Mouse (Mus musculus) ZHBTc4 (cell line): Measurements from ENCODE around the gene Gm20388.

Source experiments
- DNase-seq: peaks from one replicate; pipeline ENCODE4 v3.0.0-alpha.2; 2011; ENCODE audit warnings: low read depth, low spot score

The Gm20388 gene

DNA sequence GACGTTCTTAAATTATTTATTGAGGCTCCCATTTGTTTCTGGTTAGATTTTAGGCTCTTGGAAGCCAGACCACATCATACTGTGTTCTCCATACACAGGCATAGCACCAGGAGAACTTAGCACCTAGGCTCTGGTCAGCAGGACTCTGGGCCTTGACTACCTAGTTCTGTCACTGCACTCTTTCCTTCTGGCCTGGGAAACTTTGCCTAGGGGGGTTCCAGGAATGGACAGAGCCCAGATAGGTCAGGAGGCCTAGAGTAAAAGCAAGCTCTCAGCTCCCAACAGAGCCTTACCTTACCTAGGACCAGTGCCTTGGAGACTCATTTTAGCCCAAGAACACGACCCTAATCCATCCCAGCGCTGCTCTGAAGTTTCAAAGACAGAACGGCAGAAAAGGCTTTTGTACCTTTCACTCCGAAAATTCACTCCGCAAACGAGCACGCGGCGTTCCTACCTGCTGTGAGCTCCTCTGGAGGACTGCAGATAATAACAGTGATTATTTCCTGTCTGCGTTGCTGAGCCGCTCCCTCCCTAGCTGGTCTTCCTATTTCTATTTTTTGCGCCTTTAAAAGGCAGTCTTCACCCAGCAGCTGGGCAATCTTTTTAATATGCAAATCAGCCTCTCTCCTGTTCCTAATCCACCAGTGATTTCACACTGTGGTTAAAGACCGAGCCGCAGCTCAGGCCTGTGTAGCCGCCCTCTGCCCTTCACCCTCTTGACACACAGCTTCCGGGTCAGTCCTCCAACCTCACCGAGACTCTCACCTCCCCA is 3843.1 kb downstream of the Gm20388 start:
- DNase-seq, result peak; percentile 65

DNA sequence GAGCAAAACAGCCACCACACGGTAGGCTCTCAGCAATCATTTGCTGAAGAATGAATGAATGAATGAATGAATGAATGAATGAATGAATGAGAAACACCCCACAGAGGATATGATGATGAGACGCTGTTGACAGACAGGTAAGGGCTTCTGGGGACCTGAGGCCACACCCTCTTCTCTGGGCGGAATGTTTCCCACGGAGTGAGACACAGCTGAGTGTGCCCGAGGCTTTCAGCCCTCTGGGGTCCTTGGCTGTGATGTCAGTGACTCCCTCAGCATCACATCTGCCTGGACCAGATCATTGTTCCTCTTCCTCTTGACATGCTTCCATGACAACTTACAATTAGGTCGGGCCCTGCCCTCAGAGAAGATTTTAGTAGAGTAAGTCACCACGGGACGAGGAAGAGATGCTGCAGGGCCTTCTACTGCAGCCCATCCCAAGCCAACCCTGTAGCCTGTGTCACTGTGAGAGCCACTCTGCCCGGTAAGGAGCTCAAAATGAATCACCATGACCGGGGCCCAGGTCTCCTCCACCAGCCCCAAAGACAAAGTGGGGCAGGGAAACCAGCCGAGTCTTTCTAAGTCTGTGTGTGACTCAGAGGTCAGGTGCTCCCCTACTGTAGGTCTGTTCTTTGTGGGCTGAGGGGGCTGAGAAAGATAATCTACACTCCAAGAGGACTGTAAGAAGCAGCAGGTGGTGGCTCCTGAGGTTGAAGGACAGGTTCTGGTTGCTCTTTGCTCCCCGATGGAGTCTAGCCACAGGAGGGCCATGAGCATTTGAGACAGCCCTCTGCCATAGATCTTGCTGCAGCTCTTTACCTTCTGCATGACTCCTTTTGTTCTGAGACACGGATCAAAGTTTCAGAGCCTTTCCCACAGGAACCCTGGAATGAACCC is 3844.1 kb downstream of the Gm20388 start:
- DNase-seq, result no peak

DNA sequence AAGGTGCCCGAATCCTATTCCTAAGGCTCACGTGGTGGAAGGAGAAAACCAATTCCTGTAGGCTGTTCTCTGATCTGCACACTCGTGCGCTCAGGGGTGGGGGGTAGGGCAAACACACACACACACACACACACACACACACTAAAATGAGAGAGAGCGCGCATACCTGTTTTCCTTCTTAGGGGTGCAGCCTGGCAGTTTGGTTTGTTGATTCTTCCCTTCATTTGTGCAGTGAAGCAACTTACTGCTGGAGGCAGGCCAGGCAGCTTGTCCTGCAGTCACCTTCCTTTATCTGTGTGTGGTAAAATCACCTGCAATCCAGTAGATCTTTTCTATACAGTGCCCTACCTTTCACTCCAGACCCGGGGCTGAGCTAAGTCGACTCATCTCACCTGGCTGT is 3846.3 kb downstream of the Gm20388 start:
- DNase-seq, result no peak

DNA sequence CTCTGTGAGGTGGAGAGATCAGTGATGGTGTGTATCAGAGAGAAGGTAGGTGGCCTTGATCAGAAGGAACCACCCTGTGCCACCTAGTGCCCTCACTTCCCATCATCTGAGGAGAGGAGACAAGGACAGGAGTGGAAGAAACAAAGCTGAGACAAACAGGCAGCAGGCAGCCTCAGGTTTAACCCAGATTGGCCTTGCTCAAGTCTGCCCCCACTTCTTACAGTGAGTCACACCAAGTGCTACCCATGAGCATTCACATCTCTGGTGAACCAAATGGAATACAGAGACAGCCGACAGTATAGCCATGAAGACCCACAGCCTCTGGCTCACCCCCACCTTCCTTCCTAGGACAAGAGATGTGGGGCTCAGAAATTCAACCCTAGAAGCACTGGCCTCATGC is 3848.3 kb downstream of the Gm20388 start:
- no peak for DNase-seq

DNA sequence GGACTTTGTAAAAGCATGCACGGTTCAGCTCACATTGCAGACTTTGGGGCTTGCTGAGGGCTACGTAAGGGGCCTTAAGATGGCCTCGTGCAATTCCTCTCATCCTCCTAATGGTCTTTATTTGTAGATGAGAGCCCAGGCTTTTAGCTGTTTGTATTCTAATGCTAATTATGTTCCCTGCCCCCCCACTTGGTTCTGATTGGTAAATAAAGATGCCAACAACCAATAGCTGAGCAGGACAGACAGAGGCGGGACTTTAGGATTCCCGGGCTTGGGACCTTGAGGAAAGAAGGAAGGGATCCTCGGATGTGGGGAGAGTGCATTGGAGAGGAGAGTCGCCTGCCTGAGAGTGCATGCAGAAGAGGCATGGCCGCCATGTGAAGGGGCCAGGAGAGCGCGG is 3849.3 kb downstream of the Gm20388 start:
- DNase-seq, result peak; percentile 95

DNA sequence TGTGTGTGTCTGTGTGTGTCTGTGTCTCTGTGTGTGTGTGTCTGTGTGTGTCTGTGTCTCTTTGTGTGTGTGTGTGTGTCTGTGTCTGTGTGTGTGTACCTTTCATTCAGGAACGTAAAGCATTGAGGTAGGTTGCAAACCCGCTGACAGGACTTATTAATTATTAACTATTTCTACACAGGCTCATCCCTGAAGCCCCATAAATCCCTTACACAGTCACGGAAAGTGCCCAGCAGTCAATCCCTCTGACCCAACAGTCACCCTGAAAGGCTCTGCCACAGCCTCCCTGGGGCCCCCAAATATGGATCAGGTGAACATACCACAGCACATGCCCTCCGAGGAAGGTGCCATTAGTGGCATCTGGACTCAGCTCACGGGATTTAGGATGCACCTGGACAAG is 3849.9 kb downstream of the Gm20388 start:
- DNase-seq, result no peak

DNA sequence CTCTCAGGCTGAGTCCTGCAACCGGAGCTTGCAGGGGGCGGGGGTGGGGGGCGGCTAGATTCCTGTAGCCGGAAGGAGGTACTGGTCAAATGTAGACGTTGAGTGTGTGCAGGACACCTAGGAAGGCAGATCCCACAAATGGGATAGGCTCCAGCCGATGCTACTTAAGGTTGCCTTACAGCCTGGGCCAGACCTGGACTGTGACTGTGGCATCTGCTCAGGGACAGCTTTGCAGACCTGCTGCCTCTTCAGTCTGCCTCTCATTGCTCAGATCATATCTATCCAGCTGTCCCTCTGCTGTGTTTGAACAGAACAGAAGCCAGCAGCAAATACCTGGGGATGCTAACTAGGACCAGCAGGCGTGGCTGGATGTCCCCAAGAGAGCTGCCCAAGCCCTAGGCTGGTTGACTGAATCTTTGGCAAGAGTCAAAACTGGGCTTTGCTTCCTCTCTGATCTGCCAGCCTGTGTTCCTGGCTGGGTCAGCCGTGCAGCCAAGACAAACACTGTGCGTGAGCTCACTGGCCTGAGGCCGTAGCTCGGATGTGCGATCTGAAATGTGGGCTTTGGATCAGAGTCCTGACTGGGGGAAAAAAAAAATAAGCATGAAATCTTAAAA is 3850.7 kb downstream of the Gm20388 start:
- DNase-seq, result peak; percentile 58

DNA sequence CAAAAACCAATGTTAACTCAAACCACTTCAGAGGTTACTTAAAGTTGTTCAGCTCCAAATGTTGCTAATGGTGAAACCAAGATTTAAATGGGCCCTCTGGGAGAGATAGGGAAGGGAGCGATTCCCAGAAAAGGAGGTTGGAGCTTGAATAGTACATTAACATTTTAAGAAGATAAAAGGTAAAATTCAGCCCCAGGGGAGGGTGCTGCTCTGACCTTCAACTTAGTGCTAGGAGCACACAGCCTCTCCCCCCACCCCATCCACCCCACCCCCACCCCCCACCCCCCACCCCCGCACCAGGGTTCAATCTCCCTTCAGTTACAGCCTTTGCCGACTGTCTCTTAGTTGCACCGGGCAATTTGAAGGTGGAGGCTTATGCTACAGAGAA is 3851.2 kb downstream of the Gm20388 start:
- peak; percentile 71 for DNase-seq

DNA sequence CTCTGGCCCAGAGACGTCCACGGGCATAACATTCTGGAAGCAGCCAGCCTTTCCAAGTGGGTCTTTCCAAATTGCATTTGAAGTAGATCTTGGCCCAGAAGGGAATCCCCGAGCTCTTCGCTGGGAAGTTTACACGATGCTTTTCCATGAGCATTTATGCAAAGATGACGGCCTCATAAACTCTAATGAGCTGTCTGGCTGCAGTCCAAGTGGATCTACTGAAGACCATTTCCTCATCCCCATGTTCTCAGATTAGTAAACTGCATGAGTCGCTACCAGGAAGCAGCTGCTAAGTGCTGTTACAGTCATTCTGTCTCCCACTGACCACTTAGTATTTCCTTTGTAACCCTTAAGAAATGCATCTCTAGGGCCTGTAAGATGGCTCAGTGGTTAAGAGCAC is 3852.7 kb downstream of the Gm20388 start:
- no peak for DNase-seq

DNA sequence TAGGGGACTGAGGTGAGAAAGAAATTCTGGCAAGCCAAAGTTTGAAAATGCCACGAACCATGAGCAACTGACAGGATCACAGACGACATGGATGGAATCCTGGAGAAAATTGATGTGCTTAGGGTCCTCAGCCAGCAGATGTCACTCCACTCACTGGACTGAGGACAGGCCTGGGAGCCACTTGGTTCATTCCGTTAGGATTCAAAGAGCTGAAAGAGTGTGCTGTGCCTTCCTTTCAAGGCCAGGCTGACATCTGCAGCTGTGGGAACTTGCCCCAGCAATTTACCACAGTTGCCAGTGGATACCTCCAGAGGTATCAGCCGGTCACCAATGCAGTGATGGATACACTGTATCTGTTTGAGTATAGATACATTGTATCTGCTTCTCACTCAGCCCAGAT is 3854.0 kb downstream of the Gm20388 start:
- DNase-seq, result peak; percentile 72

DNA sequence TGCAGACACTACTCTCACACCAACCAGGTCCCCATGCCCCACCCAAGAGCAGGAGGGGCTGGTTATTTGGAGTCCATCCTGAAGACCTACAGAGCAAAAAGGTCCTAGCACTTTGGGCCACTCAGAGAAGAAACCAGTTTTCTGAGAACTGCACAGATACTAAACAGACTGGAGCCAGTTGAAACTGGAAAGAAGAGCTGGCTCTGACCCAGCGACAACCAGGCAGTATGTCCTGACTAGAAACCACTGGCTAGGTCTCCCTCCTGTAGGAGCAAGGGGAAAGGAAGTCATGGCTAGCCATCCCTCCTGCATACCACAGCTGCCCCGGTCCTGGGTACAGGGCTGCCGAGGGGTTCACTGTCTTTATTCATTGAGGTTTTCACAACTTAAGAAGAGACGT is 3855.9 kb downstream of the Gm20388 start:
- no peak for DNase-seq

DNA sequence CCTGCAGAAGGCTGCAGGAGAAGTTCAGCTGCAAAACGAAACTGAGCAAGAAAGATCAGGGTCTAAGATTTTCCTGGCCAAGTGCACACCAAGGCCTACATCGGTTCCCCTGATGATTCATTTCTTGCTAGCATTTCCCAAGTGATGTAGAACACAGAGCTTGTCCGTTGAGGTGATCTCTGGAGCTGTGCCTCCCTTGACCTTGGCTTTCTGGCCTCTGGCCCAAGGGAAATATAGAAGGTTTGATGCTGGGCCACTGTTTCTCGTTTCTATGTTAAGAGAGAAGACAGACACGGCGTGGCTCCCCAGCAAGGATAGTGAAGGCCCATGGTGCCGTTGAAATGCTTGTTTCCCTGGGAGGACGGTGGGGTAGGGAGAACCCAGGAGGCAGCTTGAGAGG is 3857.2 kb downstream of the Gm20388 start:
- DNase-seq, result no peak

DNA sequence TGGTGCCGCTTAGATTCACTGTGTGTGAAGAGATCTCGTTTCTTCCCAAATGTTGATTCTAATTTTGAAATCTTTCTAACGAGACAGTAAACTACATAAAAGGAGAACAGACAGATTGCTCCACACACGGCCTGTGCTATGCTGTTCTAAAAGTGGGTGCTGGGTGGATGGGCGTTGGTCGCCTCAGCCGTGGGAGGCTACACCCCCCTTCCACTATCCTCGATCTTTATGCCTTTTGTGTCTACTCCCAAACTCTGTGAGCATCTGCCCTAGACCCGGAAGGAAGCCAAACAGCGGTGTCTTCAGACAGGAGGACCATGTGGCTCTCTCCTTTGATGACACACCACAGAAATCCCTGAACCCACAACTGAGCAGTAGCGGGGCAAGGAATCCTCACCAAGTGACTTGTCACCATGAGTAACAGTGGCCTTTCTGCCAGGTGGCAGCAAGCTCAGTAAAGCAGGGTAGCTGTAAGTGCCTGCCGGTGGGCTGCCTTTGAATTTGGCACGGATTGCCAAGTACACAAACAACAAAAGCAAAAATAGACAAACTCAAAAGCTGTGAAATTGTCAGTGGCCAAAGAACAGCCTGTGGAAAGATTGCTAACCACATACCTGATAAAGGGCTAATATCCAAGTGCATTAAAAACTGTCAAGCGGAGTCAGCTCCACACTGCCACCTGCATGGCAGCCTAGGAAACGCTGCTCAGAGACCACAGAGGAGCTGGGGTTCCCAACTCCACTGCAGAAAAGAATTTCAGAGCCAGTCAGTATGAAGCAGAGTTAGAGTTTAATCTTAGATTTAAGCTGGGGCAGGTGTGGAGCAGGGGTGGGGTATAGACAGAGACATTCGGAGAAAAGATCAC is 3858.1 kb downstream of the Gm20388 start:
- DNase-seq, result peak; percentile 51

DNA sequence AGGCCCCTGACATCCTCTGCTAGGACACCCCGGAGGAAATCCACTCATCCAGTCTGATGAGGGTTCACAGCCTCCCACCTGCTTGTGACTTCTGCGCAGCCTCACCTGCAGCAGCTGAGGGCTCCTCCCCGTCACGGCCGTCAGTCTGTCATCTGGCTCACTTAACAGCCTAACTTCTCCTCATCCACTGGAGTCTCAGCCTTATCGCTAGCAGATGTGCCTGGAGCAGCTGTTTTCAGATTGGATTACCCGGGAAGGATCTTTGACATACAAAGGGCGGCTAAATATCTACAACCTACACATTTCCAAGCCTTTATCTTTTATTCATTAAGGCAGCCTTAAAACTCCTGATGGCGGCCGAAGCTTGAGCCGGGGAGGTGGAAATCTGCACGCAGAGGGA is 3862.8 kb downstream of the Gm20388 start:
- DNase-seq, result no peak

DNA sequence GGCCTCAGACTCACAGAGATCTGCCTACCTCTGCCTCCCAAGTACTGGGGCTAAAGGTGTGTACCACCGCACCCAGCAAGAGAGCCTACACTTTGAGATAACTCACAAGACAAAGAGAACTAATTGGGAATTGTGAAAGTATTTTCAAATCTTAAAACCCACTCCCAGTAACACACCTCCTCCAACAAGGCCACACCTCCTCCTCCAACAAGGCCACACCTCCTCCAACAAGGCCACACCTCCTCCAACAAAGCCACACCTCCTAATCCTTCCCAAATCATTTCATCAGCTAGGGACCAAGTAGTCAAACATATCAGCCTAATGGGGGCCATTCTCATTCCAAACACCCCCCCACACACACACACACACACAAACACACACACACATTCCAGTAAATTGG is 3863.8 kb downstream of the Gm20388 start:
- peak; percentile 57 for DNase-seq

DNA sequence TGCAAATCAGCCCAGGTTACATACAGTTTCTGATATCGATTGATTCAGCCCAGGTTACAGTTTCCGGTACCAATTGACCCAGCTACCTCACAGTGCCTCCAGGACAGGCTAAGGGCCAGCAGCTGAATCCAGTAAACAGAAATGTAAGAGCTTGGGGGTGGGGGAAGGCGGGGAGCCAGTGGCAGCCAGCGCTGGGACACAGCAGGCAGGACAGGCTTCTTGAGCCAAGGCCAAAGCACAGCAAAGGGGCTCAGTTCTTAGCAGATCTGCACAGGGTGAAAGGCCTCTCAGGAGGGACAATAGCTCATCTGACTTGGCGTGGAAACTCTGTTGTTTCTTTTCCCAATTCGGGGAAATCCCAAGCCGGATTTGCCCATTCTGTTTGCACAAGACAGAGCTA is 3866.7 kb downstream of the Gm20388 start:
- no peak for DNase-seq

DNA sequence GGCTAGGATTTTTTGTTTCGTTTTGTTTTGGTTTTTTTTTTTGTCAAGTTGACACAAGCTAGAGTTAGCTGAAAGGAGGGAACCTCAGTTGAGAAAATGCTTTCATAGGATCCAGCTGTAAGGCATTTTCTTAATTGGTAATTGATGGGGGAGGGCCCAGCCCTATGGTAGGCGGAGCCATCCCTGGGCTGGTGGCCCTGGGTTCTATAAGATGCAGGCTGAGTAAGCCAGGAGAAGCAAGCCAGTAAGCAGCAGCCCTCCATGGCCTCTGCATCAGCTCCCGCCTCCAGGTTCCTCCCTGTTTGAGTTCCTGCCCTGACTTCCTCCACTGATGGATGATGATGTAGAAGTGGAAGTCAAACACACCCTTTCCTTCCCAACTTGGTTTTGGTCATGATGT is 3869.8 kb downstream of the Gm20388 start:
- DNase-seq, result no peak

DNA sequence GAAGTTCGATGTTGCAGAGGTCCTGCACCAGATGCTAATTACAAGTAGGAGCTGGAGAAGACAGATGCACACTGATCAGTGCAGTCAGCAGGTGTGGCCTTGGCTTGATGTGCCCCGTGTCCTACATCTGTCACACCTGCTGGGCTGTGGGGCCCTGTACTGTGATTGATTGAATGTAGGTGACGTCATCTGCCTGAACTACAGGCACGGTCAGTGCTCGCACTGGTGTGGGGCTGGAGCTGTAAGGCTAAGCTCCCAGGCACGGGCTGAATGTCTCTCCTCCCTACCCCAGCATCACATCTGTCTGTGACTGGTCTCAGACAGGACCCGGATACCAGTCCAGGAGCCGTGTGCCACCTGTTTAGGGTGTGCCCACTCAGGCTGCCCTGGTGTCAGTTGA is 3870.6 kb downstream of the Gm20388 start:
- DNase-seq, result no peak

DNA sequence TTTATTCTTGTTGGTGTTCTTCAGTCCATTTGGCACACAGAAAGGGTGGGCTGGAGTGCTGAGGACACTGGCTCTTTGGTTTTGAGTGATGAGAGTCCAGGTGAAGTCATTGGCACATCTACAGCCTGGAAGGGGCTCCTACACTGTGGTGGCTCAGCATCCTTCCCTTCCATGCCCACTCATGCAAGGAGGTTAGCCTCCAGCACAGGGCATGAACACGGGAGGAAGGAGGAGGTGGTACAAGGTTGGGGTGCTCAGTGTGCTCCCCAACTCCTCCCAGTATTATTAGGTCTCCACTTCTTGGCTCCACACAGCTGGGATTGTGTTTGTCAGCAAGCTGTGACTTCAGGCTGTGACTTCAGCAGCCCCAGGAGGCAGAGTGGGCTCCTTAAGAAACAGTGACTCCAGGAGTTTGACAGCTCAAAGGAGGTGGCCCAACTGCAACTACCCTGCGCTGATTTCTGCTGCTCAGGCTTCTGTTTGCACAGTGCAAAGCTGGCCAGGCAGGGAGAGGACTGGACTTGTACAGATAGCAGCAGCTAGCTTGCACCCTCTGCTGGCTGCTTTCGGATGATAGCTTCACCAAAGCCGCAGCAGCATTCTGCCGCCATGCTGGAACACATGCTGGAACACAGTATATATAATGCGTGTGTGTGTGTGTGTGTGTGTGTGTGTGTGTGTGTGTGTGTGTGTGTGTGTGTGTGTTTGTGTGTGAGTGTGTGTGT is 3873.0 kb downstream of the Gm20388 start:
- DNase-seq, result peak; percentile 85

DNA sequence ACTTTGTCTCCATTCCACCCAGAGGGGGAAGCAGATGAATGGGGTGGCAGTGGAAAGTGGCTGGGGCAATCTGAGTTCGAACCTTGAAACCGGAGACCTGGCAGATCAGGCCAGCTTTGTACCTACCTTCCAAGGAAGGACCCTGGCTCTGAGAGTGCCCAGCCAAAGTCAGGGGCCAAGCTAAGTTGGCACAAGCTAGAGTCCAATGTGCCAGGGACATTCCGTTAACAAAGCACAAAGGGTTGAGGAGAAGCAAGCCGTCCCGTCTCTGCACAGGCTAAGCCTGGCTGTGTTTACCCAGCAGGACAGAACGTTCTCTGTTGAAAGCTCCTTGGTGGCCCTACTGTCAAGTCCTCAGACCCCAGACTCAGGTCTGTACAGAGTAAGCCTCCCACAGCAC is 3875.5 kb downstream of the Gm20388 start:
- no peak for DNase-seq

DNA sequence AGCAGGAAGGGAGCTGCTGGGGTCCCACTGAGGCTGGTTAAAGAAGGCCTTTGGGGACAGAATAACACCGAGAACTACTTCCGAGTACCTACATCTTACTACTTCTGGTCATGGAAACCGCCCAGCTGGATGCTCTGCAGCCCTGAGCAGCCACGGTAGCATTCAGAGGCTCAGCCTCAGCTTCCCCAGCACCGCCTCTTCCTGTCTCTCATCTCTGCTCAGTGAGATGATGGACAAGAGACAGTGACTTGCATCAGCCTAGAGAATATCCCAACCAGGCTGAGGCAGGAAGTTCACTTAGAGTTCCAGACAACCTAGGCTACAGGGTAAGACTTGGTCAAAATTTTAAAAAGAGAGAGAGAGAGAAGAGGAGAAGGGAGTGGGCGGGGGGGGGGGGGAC is 3876.0 kb downstream of the Gm20388 start:
- no peak for DNase-seq
